Mouse (Mus musculus) forebrain, embryonic 14.5 days (tissue): ENCODE results near the gene Ino80b. TPM values are rescaled to one million over a fixed set of nuclear protein-coding genes. Genes with fewer than 3 reads are reported as not detected.
A peak's percentile ranks its signal among the peaks of the same experiment; 100 is the strongest.

Source experiments
- ATAC-seq: fragments of 200-750 bp; cut with Nextera tagmentation; 2 replicates; pipeline ENCODE4 v1.8.0; 2017; ENCODE audit warnings: mild to moderate bottlenecking, moderate library complexity
- DNase-seq: peaks from one replicate; pipeline ENCODE4 v3.0.0-alpha.2; 2015; ENCODE audit warnings: low spot score
- H3K27ac ChIP-seq: fragments of 300-500 bp; sonication (generic); 2 replicates; pipeline ENCODE4 v1.5.1; 2014; ENCODE audit warnings: low read depth, mild to moderate bottlenecking, control low read depth, low read length, moderate library complexity
- H3K27me3 ChIP-seq: fragments of 300-500 bp; sonication (generic); replicated peaks from 2 replicates; pipeline ENCODE4 v1.6.1; 2014; ENCODE audit warnings: low read length, control low read depth, mixed read lengths; ENCODE audit not compliant: control insufficient read depth, insufficient read depth
- H3K36me3 ChIP-seq: fragments of 300-500 bp; sonication (generic); 2 replicates; pipeline ENCODE4 v1.6.1; 2014; ENCODE audit warnings: low read length, control low read depth; ENCODE audit not compliant: control insufficient read depth, insufficient read depth
- H3K4me1 ChIP-seq: fragments of 300-500 bp; sonication (generic); 2 replicates; pipeline ENCODE4 v1.6.1; 2014; ENCODE audit warnings: antibody characterized with exemption, low read length, control low read depth; ENCODE audit not compliant: control insufficient read depth, insufficient read depth
- H3K4me2 ChIP-seq: fragments of 300-500 bp; sonication (generic); 2 replicates; pipeline ENCODE4 v1.6.1; 2014; ENCODE audit warnings: mild to moderate bottlenecking, control low read depth, low read length
- H3K4me3 ChIP-seq: fragments of 300-500 bp; sonication (generic); 2 replicates; pipeline ENCODE4 v1.5.1; 2014; ENCODE audit warnings: low read depth, low read length, control low read depth
- H3K9ac ChIP-seq: fragments of 300-500 bp; sonication (generic); 2 replicates; pipeline ENCODE4 v1.6.1; 2014; ENCODE audit warnings: mild to moderate bottlenecking, low read length, control low read depth, moderate library complexity
- H3K9me3 ChIP-seq: fragments of 300-500 bp; sonication (generic); replicated peaks from 2 replicates; pipeline ENCODE4 v1.6.1; 2016; ENCODE audit warnings: low read length, control low read depth, mixed read lengths; ENCODE audit not compliant: control insufficient read depth
- WGBS: fragments of 180-500 bp; shearing (Covaris S2); extraction: QIAGEN DNeasy Blood & Tissue Kit; methylation state at CpG from one replicate; pipeline ENCODE4 v1.1.7; 2014; 5-methylcytosine and 5-hydroxymethylcytosine counted together
- polyA plus RNA-seq: library from polyadenylated mRNA; unstranded; fragments of >200 nt; fragmentation: Nextera tagmentation; extraction: Ambion mirVana; gene quantifications from 2 replicates; pipeline ENCODE4 v1.2.1, GENCODE M21; 2014

Ino80b gene
- polyA plus RNA-seq, 1 experiment from 2014 or later, result 15.6 TPM

DNA sequence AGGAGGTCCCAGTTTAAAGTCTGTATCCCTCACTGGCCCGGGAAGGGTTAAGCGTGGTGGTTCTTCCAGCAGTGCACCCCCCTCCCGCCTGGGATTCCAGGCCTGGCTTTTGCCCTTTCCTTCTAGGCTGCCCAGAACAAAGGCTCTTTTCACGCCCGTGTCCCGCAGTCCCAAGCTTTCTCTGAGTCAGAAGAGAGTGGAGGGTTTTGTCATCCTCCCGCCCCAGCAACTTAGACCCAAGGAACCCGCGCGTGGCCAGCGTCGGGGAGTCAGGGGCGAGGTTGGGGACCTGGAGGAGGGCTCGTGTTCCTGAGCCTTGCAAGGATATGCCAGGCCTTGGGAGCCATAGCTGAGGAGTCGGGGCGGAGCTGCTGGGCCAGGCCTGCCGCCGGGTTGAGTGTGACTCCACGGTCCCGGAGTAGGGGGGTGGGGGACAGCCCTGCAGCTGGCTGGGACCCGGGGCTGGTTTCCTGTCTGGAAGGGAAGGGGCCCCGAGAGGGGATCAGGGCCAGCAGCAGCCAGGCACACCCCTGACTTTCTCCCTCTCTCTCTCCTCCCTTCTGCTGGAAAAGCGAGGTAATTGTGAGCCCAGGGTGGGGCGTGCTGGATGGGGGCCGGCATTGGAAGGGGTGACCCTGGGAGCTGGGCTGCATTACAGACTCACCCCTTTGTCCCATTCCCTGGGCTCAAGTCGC, 11.8 kb upstream of the Ino80b start:
- Histone ChIP-seq H3K4me2 (peak overlapping the region; percentile 67), H3K36me3 (no peaks in the 10 kb centered on the region), H3K27ac (peak overlapping the region; percentile 80), H3K4me1 (peaks cover 14% of the 10 kb centered on the region), H3K9me3 (no peaks in the 10 kb centered on the region), H3K27me3 (peaks cover 12% of the 10 kb centered on the region; the same call in 1 of the 2 replicates), H3K9ac (peak overlapping the region; percentile 67), H3K4me3 (peak overlapping the region; percentile 33)
- peak; percentile 47 for DNase-seq
- WGBS, result under 1% methylated on average over 22 of the region's 26 CpGs
- peak; percentile 77 for ATAC-seq

DNA sequence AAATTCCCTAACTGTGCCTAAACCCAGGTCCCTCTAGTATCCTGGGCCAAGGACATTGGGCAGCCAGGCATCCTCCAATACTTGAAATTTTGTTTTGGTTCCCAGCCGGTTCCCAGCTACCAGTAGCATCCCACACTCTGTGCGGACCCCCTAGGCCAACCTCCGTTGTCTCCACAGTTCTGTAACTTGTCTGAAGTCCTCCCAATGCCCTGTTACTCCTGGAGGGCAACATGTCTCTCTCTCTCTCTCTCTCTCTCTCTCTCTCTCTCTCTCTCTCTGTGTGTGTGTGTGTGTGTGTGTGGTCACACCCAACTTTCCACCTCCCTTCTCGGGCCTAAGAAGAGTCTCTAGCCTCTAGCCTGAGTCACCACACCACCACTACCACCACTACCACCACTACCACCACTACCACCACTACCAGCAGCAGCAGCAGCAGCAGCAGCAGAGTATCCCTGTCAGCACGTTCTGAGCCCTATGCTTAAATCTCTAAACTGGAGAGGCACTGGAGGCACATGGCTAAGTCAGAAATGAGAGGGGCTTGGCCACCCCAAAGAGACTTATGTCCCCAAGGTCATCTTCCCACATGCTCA, 11.2 kb upstream of the Ino80b start:
- peak overlapping the region; percentile 67 for H3K4me2 ChIP-seq
- peaks cover 12% of the 10 kb centered on the region for H3K4me1 ChIP-seq
- peak overlapping the region; percentile 67; the same call in 1 of the 2 replicates for H3K9ac ChIP-seq
- no peaks in the 10 kb centered on the region for H3K36me3 ChIP-seq
- ATAC-seq (no peak), DNase-seq (no peak)
- H3K27ac ChIP-seq, result peak overlapping the region; percentile 80; the same call in 1 of the 2 replicates
- H3K27me3 ChIP-seq, result peaks cover 8% of the 10 kb centered on the region; the same call in 1 of the 2 replicates
- no peaks in the 10 kb centered on the region for H3K9me3 ChIP-seq
- WGBS, result 24% methylated on average over 5 of the region's 5 CpGs
- peak overlapping the region; percentile 33; the same call in 1 of the 2 replicates for H3K4me3 ChIP-seq

DNA sequence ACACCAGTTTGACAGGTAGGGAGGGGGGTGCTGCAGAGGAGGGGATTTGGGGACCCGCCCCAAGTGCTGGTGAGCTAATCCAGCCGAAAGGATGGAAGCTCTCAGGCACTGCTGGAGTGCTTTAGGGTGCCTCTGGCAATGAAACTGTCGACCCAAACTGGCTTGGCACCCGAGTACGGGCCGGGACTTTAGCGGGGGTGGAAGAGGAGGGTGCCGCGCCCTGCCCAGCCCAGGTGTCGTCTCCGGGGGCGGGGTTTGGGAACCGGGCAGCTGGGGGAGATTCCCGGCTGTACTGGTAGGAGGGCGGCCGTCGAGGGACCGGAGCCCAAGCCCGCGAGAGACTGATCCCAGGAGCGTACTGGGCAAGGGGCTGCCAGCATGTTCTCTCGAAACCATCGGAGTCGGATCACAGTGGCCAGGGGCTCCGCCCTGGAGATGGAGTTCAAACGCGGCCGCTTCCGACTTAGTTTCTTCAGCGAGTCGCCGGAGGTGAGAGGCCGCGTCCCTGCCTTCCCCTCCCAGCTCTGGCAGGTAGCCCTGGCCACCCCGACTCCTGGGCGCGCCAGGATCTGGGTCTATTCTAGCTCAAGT, 10.4 kb upstream of the Ino80b start:
- DNase-seq (no peak), ATAC-seq (no peak)
- no peak overlapping the region for H3K9ac ChIP-seq
- peak overlapping the region; percentile 67 for H3K4me2 ChIP-seq
- H3K9me3 ChIP-seq, result no peaks in the 10 kb centered on the region
- peaks cover 7% of the 10 kb centered on the region; the same call in 1 of the 2 replicates for H3K27me3 ChIP-seq
- 7% methylated on average over 36 of the region's 37 CpGs for WGBS
- no peak overlapping the region for H3K4me3 ChIP-seq
- no peaks in the 10 kb centered on the region for H3K36me3 ChIP-seq
- H3K4me1 ChIP-seq, result peaks cover 12% of the 10 kb centered on the region
- H3K27ac ChIP-seq, result no peak overlapping the region

DNA sequence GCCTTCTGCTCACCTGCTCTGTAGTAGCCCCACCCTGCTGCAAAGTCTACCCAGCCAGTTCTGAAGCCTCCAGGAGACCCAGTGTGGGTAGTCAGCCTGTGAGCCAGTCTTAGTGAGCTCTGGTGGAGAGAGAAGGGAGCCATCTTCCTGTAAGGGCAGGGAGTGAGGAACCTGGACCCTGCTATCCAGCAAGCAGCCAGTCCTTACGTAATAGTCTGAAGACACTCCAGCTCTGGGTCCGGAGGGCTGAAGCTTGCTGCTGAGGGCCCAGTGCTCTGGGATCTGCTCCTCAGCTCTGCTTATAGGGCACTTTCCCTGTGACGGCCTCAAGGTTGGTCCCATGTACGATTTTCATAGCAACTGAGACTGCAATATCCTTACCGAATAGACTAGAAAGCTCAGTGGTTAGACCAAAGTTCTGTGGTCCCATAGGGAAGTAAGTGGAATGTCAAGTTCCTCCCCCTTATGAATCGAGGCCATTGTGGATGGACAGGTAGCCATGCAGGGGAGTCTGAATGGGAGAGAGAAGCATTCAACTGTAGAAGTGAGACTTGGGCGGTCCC, 9.8 kb upstream of the Ino80b start, which contains the start of gene Rtkn:
Rtkn (plus strand) TSS at position 513 of the 563 bp plus-strand sequence.
- WGBS, result 56% methylated on average over 7 of the region's 7 CpGs

DNA sequence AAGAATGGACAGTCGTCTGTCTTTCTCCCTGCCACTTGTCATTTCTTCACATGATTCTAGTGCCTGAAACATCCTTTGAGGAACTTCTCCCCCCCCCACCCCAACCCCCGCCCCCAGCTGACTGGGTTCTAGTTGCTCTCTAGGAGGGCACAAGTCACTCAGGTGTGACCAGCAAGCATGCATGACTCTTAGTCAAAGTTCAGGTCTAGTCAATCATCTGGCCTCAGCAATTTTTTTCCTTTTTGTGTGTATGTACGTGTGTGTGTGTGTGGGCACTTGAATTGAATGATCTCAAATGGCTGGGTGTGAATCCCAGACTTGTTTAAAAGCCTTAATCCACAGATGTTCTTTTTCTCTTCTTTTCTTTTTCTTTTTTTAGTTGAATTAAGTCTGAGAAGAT, 9.0 kb upstream of the Ino80b start:
- no peak overlapping the region for H3K4me3 ChIP-seq
- no peak for ATAC-seq
- no peaks in the 10 kb centered on the region for H3K36me3 ChIP-seq
- H3K9me3 ChIP-seq, result no peaks in the 10 kb centered on the region
- no peak overlapping the region for H3K9ac ChIP-seq
- DNase-seq, result no peak
- H3K27ac ChIP-seq, result no peak overlapping the region
- WGBS, result 70% methylated on average over 3 of the region's 3 CpGs
- H3K4me2 ChIP-seq, result no peak overlapping the region
- H3K27me3 ChIP-seq, result peaks cover 7% of the 10 kb centered on the region; the same call in 1 of the 2 replicates
- H3K4me1 ChIP-seq, result peaks cover 12% of the 10 kb centered on the region

More for the DNA sequence above, 9.8 kb upstream of the Ino80b start, which contains the start of gene Rtkn:
- no peak for ATAC-seq
- Histone ChIP-seq H3K4me1 (peaks cover 12% of the 10 kb centered on the region), H3K4me2 (peak within 1 kb of the TSS; percentile 67), H3K9ac (no peak within 1 kb of the TSS), H3K9me3 (no peaks in the 10 kb centered on the region), H3K4me3 (no peak within 1 kb of the TSS), H3K27me3 (peaks cover 7% of the 10 kb centered on the region; the same call in 1 of the 2 replicates), H3K27ac (no peak within 1 kb of the TSS), H3K36me3 (no peaks in the 10 kb centered on the region)
- no peak for DNase-seq

DNA sequence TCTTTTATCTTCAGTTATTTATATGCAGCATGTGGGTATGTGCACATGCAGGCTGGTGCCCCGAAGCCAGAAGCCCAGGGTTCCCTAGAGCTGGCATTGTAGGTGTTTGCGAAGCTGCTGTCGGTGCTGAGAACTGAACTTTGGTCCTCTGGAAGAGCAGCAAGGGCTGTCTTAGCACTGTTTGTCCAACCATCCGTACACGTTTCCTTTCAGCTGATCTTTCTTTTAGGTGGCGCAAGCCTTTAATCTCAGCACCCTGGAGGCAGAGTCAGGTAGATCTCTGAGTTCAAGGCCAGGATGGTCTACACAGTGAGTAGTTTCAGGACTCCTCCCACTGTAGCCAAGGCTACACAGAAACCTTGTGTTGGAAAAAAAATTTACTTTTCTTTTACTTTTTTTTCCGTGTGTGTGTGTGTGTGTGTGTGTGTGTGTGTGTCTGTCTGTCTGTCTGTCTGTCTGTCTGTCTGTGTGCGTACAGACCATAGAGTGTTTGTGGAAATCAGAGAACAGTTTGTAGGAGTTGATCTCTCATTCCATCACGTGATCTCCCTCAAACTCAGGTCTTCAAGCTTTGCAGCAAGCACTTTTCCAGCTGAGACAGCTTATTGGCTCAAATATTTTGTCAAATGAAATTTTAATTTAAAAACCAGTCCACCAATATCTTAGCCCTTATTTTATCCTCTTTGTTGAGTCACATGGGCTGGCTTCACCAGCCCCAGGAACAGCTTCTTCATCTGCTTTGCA, 7.1 kb upstream of the Ino80b start:
- peaks cover 7% of the 10 kb centered on the region; the same call in 1 of the 2 replicates for H3K27me3 ChIP-seq
- no peak overlapping the region for H3K27ac ChIP-seq
- H3K9ac ChIP-seq, result no peak overlapping the region
- no peaks in the 10 kb centered on the region for H3K9me3 ChIP-seq
- ATAC-seq (no peak), DNase-seq (no peak)
- H3K4me3 ChIP-seq, result no peak overlapping the region
- H3K4me2 ChIP-seq, result no peak overlapping the region
- peaks cover 8% of the 10 kb centered on the region for H3K4me1 ChIP-seq
- H3K36me3 ChIP-seq, result no peaks in the 10 kb centered on the region
- whole genome bisulfite sequencing, result 81% methylated on average over 9 of the region's 9 CpGs

DNA sequence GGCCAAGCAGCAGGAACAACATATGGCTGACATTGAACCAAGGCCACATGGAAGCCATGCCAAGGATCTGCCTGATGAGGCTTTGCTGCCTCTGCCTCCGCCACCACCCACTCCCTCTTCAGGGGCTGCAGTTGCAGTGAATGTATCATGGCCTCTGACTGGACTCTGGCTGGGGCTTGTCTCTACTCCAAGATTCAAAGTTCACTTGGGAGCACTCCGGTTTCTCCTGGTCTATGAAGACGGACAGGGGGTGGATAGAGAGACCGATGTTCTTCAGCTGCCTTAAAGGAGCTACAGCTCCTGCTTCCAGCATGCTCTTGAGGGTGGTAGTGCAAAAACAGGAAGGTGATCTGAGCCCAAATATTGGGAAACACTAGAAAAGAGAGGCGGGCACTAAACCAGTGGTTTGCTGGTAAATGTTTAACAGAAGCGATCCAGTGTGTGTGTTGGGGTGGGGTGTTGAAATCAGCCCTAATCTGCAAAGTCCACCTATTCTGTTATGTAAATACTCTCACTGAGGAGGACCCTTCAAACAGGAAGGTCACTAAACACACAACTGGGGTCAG, 6.3 kb upstream of the Ino80b start:
- Histone ChIP-seq H3K4me3 (no peak overlapping the region), H3K4me1 (peaks cover under 1% of the 10 kb centered on the region; the same call in 1 of the 2 replicates), H3K27me3 (peaks cover 1% of the 10 kb centered on the region; the same call in 1 of the 2 replicates), H3K4me2 (no peak overlapping the region), H3K36me3 (no peaks in the 10 kb centered on the region), H3K9me3 (no peaks in the 10 kb centered on the region), H3K9ac (no peak overlapping the region), H3K27ac (no peak overlapping the region)
- DNase-seq, result no peak
- no peak for ATAC-seq
- 82% methylated on average over 6 of the region's 6 CpGs for WGBS

DNA sequence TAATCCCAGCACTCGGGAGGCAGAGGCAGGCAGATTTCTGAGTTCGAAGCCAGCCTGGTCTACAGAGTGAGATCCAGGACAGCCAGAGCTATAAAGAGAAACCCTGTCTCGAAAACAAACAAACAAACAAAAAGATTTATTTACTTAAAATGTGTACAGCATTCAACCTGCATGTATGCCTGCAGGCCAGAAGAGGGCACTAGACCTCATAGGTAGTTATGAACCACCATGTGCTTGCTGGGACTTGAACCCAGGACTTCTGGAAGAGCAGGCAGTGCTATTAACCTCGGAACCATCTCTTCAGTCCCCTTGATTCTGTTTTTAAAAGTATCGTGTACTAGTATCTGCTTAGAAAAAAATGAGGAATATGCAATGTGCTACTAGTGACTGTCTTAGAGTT, 2.2 kb upstream of the Ino80b start:
- Histone ChIP-seq H3K27me3 (no peaks in the 10 kb centered on the region), H3K4me2 (no peak overlapping the region), H3K4me1 (peaks cover 15% of the 10 kb centered on the region), H3K9ac (no peak overlapping the region), H3K36me3 (peaks cover 6% of the 10 kb centered on the region; the same call in 1 of the 2 replicates), H3K27ac (no peak overlapping the region), H3K4me3 (no peak overlapping the region), H3K9me3 (no peaks in the 10 kb centered on the region)
- no peak for ATAC-seq
- no peak for DNase-seq
- WGBS, result 95% methylated on average over 5 of the region's 5 CpGs
